Mouse (Mus musculus) spleen, adult 2 months (tissue): ENCODE results near the gene Slc22a14.

Experiments
- CTCF ChIP-seq: fragments of 200-500 bp; IDR thresholded peaks from 2 replicates; pipeline ENCODE4 v1.5.1; 2011; ENCODE audit warnings: mild to moderate bottlenecking, inconsistent platforms; ENCODE audit not compliant: insufficient read depth, insufficient read length, insufficient replicate concordance; ENCODE audit errors: extremely low read depth
- POLR2A ChIP-seq: fragments of 200-500 bp; IDR thresholded peaks from 2 replicates; pipeline ENCODE4 v1.6.1; 2011; ENCODE audit warnings: low read depth, low read length, inconsistent platforms

- TF ChIP-seq POLR2A (no peak), CTCF (no peak)
Observed at GRCm38 (mm10) chr9:119144696-119145095, 220.7 kb downstream of the Slc22a14 start.
